Mouse (Mus musculus) megakaryocyte, embryonic 14.5 days (primary cell): ENCODE data around the gene Gm266. TPM values are rescaled to one million over a fixed set of nuclear protein-coding genes. Genes with fewer than 3 reads are reported as not detected.
"Not testable (repeated sequence)": the region's sequence is repeated elsewhere in the genome, so short reads cannot be mapped to it uniquely, and the experiment has no call there.

ENCODE experiments used
- H3K27me3 ChIP-seq: replicated peaks from 2 replicates; pipeline ENCODE3; 2012; ENCODE audit warnings: inconsistent platforms
- H3K36me3 ChIP-seq: replicated peaks from 2 replicates; pipeline ENCODE3; 2012; ENCODE audit warnings: low read length, inconsistent platforms, mixed read lengths
- H3K4me1 ChIP-seq: 2 replicates; pipeline ENCODE4 v1.6.1; 2012; ENCODE audit warnings: inconsistent platforms
- H3K4me3 ChIP-seq: replicated peaks from 2 replicates; pipeline ENCODE3; 2012; ENCODE audit warnings: moderate library complexity, mild to moderate bottlenecking, inconsistent platforms
- H3K9me3 ChIP-seq: 2 replicates; pipeline ENCODE4 v1.6.1; 2012; ENCODE audit warnings: inconsistent platforms
- FLI1 ChIP-seq: IDR thresholded peaks from 2 replicates; pipeline ENCODE4 v1.6.1; 2012; ENCODE audit warnings: low read length, inconsistent platforms, mixed read lengths
- GATA1 ChIP-seq: IDR thresholded peaks from 3 replicates; pipeline ENCODE4 v1.6.1; 2012; ENCODE audit warnings: mixed read lengths, low read length, inconsistent platforms, borderline replicate concordance
- polyA plus RNA-seq: library from polyadenylated mRNA; stranded (reverse); fragments of >175 nt; gene quantifications from 2 replicates; pipeline ENCODE4 v1.2.3, GENCODE M21; 2012; ENCODE audit warnings: low replicate concordance; ENCODE audit not compliant: insufficient read depth

The Gm266 gene
- polyA plus RNA-seq, 1 experiment: 0.22 TPM

GRCm38 (mm10) chr12:111517901-111518300 lies 32.3 kb upstream of the Gm266 start:
- no peaks in the 10 kb centered on the region; the same call in 1 of the 2 replicates for H3K9me3 ChIP-seq
- peaks cover 12% of the 10 kb centered on the region for H3K27me3 ChIP-seq
- TF ChIP-seq FLI1 (no peak), GATA1 (no peak)
- no peak overlapping the region for H3K4me3 ChIP-seq
- no peaks in the 10 kb centered on the region for H3K36me3 ChIP-seq
- H3K4me1 ChIP-seq: peaks cover 51% of the 10 kb centered on the region

DNA sequence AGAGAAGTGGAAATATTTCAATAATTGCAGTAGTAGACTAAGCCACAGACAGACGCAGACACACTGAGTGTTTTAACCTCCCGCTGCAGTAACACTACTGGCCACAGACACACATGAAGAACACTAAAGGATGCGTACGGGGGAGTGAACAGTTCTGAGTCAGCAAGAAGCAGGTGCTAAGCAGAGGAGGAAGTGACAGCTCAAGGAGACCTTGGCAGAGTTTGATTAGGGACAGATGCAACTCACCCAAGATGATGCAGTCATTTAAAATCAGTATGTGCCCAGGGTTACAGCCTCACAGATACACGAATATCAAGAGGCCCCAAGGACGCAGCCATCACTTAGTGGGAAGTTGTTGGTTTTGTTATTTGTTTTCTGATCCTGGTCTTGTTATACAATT lies 31.2 kb upstream of the Gm266 start:
- no peaks in the 10 kb centered on the region for H3K36me3 ChIP-seq
- H3K27me3 ChIP-seq: peaks cover 12% of the 10 kb centered on the region
- peaks cover 51% of the 10 kb centered on the region for H3K4me1 ChIP-seq
- no peak overlapping the region for H3K4me3 ChIP-seq
- TF ChIP-seq GATA1: no peak
- TF ChIP-seq FLI1: no peak
- no peaks in the 10 kb centered on the region; the same call in 1 of the 2 replicates for H3K9me3 ChIP-seq

GRCm38 (mm10) chr12:111515920-111516319 lies 30.3 kb upstream of the Gm266 start:
- Histone ChIP-seq H3K27me3 (peaks cover 12% of the 10 kb centered on the region), H3K4me1 (peaks cover 51% of the 10 kb centered on the region), H3K36me3 (no peaks in the 10 kb centered on the region), H3K9me3 (no peaks in the 10 kb centered on the region), H3K4me3 (no peak overlapping the region)
- TF ChIP-seq FLI1: no peak
- no peak for TF ChIP-seq GATA1

DNA sequence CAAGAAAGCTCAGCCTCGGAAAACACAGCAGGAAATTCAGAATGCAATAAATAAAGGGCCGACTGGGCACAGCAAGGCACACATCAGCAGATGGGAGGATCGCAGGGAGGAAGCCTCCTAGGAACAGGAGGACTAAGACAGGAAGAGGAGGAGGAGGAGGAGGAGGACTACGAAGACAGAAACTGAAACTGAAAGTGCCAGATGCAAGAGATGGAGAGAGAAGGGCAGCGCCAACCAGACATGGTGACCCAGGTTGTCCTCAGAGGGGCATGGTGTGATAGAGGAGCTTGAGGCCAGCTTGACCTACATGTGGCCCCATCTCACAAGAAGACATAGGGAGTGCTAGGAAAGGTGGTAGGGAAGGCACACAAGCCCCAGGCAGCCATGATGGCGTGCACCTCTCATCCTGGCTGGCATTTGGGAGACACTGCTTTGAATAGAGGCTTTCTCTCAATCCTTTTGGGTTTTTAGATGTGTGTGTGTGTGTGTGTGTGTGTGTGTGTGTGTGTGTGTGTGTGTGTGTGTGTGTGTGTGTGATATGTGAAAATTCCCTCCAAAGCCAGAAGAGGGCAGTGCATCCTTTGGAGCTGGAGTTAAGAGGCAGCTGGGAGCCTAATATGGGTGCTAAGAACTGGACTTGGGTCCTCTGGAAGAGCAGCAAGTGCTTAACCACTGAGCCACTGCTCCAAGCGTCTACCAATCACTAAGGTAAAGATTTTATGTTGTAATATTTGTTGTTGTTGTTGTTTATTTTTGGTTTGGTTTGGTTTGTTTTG lies 29.4 kb upstream of the Gm266 start:
- TF ChIP-seq FLI1 (no peak), GATA1 (no peak)
- no peaks in the 10 kb centered on the region for H3K9me3 ChIP-seq
- H3K27me3 ChIP-seq: peaks cover 6% of the 10 kb centered on the region
- peak overlapping the region; percentile 92 for H3K4me3 ChIP-seq
- H3K4me1 ChIP-seq: peaks cover 48% of the 10 kb centered on the region
- H3K36me3 ChIP-seq: no peaks in the 10 kb centered on the region

DNA sequence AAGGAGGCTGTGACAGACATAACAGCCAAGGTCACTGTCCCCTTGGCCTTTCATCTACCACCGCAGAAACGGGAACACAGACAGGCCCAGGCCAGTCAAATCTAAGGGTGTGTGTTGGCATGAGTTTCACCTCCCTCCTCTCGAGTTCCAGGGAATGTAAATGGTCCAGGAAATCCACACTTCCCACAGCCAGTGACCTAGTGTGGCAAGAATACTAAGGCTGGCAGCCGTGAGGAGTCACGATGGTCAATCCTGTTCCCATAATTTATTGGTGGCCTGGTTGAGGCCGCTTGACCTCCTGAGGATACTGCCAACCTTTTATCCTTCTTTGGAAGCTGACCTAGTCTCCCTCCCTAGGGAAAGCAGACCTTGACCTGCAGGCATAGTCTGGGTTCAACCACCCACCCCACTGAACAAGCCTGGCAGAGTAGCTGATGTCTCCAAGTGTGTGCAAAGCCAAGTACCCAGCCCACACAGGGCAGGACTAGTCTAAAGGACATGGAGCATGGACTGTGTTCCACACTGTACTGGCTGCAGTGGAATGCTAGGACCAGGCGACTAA lies 28.7 kb upstream of the Gm266 start:
- no peak for TF ChIP-seq FLI1
- TF ChIP-seq GATA1: no peak
- Histone ChIP-seq H3K4me3 (peak overlapping the region; percentile 92), H3K27me3 (no peaks in the 10 kb centered on the region), H3K9me3 (no peaks in the 10 kb centered on the region), H3K4me1 (peaks cover 48% of the 10 kb centered on the region), H3K36me3 (no peaks in the 10 kb centered on the region)

- TF ChIP-seq GATA1 (no peak), FLI1 (no peak)
- H3K36me3 ChIP-seq: no peaks in the 10 kb centered on the region
- H3K4me3 ChIP-seq: no peak overlapping the region
- peaks cover 48% of the 10 kb centered on the region for H3K4me1 ChIP-seq
- no peaks in the 10 kb centered on the region for H3K9me3 ChIP-seq
- H3K27me3 ChIP-seq: peaks cover 2% of the 10 kb centered on the region
Measured at GRCm38 (mm10) chr12:111513673-111514072, 28.1 kb upstream of the Gm266 start.

DNA sequence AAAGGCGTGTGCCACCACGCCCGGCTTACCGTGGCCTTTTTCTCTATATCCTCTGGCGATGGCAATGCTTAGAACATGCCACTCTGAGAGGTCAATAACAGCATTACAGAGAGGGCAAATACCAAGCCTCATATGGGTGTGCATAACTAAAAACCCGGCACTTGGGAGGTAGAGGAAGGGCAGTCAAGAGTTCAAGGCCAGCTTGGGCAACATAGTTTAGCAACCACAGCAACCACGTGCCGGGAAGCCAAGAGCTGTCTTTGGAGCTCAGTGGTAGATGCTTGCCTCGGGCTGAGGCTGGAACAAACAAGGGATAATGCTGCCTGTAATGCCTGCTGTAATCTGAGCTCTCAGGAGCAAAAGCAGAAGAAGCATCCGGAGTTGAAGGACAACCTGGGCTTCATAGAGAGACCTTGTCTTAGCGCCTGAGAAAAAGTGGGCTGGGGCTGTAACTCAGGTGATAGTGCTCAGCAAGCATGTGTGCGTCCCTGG lies 27.0 kb upstream of the Gm266 start:
- H3K4me3 ChIP-seq: no peak overlapping the region
- no peaks in the 10 kb centered on the region for H3K36me3 ChIP-seq
- H3K4me1 ChIP-seq: peaks cover 37% of the 10 kb centered on the region
- no peaks in the 10 kb centered on the region for H3K9me3 ChIP-seq
- TF ChIP-seq GATA1: no peak
- no peak for TF ChIP-seq FLI1
- peaks cover 4% of the 10 kb centered on the region for H3K27me3 ChIP-seq

DNA sequence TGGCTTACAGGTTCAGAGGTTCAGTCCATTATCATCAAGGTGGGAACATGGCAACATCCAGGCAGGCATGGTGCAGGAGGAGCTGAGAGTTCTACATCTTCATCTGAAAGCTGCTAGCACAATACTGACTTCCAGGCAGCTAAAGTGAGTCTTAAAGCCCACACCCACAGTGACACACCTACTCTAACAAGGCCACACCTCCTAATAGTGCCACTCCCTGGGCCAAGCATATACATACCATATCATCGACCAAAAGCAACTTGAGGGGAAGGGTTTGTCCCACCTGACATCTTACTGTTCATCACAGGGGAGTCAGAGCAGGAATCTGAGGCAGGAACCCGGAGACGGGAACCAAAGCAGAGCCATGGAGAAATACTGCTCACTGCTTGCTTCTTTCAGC lies 22.8 kb upstream of the Gm266 start:
- H3K4me3 ChIP-seq, H3K9me3 ChIP-seq, H3K36me3 ChIP-seq: not testable (repeated sequence)
- peaks cover 18% of the 10 kb centered on the region for H3K4me1 ChIP-seq
- H3K27me3 ChIP-seq: peaks cover 10% of the 10 kb centered on the region

GRCm38 (mm10) chr12:111507962-111508361 lies 22.3 kb upstream of the Gm266 start:
- Histone ChIP-seq H3K36me3 (no peaks in the 10 kb centered on the region), H3K4me1 (peaks cover 23% of the 10 kb centered on the region), H3K9me3 (peaks cover 4% of the 10 kb centered on the region), H3K27me3 (peaks cover 13% of the 10 kb centered on the region), H3K4me3 (no peak overlapping the region)
- TF ChIP-seq GATA1: no peak

DNA sequence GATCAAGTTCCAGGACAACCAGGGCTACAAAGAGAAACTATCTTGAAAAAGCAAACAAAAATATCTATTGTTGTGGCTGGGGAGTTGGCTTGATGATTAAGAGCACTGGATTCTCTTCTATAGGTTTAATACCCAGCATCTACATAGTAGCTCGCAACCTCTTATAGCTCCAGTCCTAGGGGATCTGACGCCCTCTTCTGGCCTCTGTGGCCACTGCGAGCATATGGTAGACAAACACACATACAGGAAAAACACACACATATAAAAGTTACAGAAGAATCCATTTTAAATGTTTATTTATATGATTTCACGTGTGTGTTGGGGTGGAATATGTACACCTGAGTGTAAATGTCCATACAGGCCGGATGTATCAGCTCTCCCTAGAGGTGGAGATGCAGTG lies 21.4 kb upstream of the Gm266 start:
- peaks cover 15% of the 10 kb centered on the region for H3K27me3 ChIP-seq
- peaks cover 12% of the 10 kb centered on the region for H3K9me3 ChIP-seq
- peaks cover 30% of the 10 kb centered on the region for H3K4me1 ChIP-seq
- no peak for TF ChIP-seq GATA1
- TF ChIP-seq FLI1: no peak
- H3K36me3 ChIP-seq: peaks cover 4% of the 10 kb centered on the region
- H3K4me3 ChIP-seq: no peak overlapping the region

- peak overlapping the region; percentile 64 for H3K4me3 ChIP-seq
- H3K27me3 ChIP-seq: peaks cover 28% of the 10 kb centered on the region
- peaks cover 4% of the 10 kb centered on the region for H3K36me3 ChIP-seq
- TF ChIP-seq GATA1: no peak
- TF ChIP-seq FLI1: no peak
- H3K9me3 ChIP-seq: peaks cover 18% of the 10 kb centered on the region
- H3K4me1 ChIP-seq: peaks cover 35% of the 10 kb centered on the region
Measured at GRCm38 (mm10) chr12:111504904-111505303, 19.3 kb upstream of the Gm266 start.
